Mouse (Mus musculus): ENCODE measurements at regions not wholly inside any gene's neighbourhood (a gene's known extent, or its start where the extent isn't known, plus 50 kb on each side); places are given as distances from the start of the nearest gene placed in this dataset.

DNA sequence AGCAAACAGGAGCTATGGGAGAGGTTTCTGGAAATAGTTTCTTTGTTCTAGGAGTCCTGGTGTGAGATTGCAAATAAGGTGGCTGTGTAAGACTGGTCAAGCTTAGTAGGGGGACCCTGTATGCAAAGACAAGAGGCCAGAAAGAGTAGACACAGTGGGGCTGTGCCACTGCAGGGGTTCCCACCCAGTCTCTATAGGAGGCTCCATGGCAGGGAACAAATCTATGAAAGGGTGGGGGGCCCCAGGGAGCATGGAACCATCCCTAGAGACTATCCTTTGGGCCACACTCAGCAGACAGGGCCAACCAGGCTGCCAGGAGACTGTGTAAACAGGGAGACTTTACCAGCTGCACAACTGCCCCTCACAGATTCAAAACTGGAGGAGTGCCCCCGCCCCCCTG, 222.6 kb upstream of the Mocs1 start:
- TF ChIP-seq POLR2A (IDR thresholded peaks at IDR 0.05; ENCODE audit: extremely low read depth, insufficient read depth, low read length) (no peak), CTCF (IDR thresholded peaks at IDR 0.05; ENCODE audit: extremely low read depth, insufficient read depth, low read length) (no peak)
